Mouse (Mus musculus) MEL (cell line): ENCODE data around the gene Ociad2. TPM values are rescaled to one million over a fixed set of nuclear protein-coding genes. Genes with fewer than 3 reads are reported as not detected.

Experiments
- DNase-seq: peaks from one replicate; pipeline ENCODE4 v3.0.0; 2011; ENCODE audit warnings: low read depth, low spot score
- H3K27ac ChIP-seq: 2 replicates; pipeline ENCODE4 v1.5.1; 2012; ENCODE audit warnings: low read depth, mild to moderate bottlenecking, control low read depth, low read length, moderate library complexity; ENCODE audit not compliant: control insufficient read depth
- H3K27me3 ChIP-seq, 2 experiments: fragments of 150-350 bp in 1 of 2; sonication (generic) in 1 of 2; 2 replicates each; pipeline ENCODE4 v1.6.1; 2012; ENCODE audit warnings: low read length in 2 of 2, mild to moderate bottlenecking in 2 of 2, improper control_type of control experiment in 1 of 2, moderate library complexity in 1 of 2; ENCODE audit not compliant: insufficient read depth in 2 of 2, control insufficient read depth in 1 of 2
- H3K36me3 ChIP-seq, 2 experiments: 2 replicates each; pipeline ENCODE4 v1.6.1; 2012 to 2014; ENCODE audit warnings: low read length in 2 of 2, improper control_type of control experiment in 1 of 2, inconsistent platforms in 1 of 2, mild to moderate bottlenecking in 1 of 2; ENCODE audit not compliant: insufficient read depth in 2 of 2, control insufficient read depth in 1 of 2
- H3K4me1 ChIP-seq, 2 experiments: fragments of 150-350 bp in 1 of 2; sonication (generic) in 1 of 2; 2 replicates each; pipeline ENCODE4 v1.6.1; 2012; ENCODE audit warnings: low read length in 2 of 2, improper control_type of control experiment in 1 of 2, mild to moderate bottlenecking in 1 of 2; ENCODE audit not compliant: insufficient read depth in 2 of 2, control insufficient read depth in 1 of 2
- H3K4me3 ChIP-seq, 2 experiments: fragments of 150-350 bp in 1 of 2; sonication (generic) in 1 of 2; 2 replicates each; pipeline ENCODE4 v1.5.1; 2012; ENCODE audit warnings: low read depth in 2 of 2, low read length in 2 of 2, mild to moderate bottlenecking in 2 of 2, moderate library complexity in 2 of 2, control low read depth in 1 of 2, improper control_type of control experiment in 1 of 2; ENCODE audit not compliant: control insufficient read depth in 1 of 2, insufficient read depth in 1 of 2
- H3K79me2 ChIP-seq: 2 replicates; pipeline ENCODE4 v1.6.1; 2012; ENCODE audit warnings: mild to moderate bottlenecking, low read length, moderate library complexity; ENCODE audit not compliant: control insufficient read depth, poor library complexity, insufficient read depth
- H3K9ac ChIP-seq: 2 replicates; pipeline ENCODE4 v1.6.1; 2012; ENCODE audit warnings: low read depth, mild to moderate bottlenecking, control low read depth, low read length, moderate library complexity; ENCODE audit not compliant: control insufficient read depth, poor library complexity, severe bottlenecking
- H3K9me3 ChIP-seq: fragments of 150-350 bp; sonication (generic); replicated peaks from 2 replicates; pipeline ENCODE4 v1.6.1; 2012; ENCODE audit warnings: mild to moderate bottlenecking, low read length, improper control_type of control experiment, moderate library complexity; ENCODE audit not compliant: insufficient read depth
- CHD1 ChIP-seq: IDR thresholded peaks from 2 replicates; pipeline ENCODE4 v1.6.1; 2012; ENCODE audit warnings: low read depth, mild to moderate bottlenecking, inconsistent platforms, low read length, improper control_type of control experiment
- CTCF ChIP-seq, 3 experiments: IDR thresholded peaks in 2 of 3; conservative IDR thresholded peaks in 1 of 3; 2 replicates each; pipeline ENCODE4 v1.5.1; 2011 to 2012; ENCODE audit warnings: low read length in 3 of 3, low read depth in 2 of 3, mild to moderate bottlenecking in 2 of 3, improper control_type of control experiment in 1 of 3, inconsistent platforms in 1 of 3, mixed read lengths in 1 of 3, moderate library complexity in 1 of 3; ENCODE audit not compliant: control insufficient read depth in 1 of 3, insufficient read depth in 1 of 3, poor library complexity in 1 of 3, severe bottlenecking in 1 of 3
- E2F4 ChIP-seq: IDR thresholded peaks from 2 replicates; pipeline ENCODE4 v1.6.1; 2011; ENCODE audit warnings: low read depth, low read length, improper control_type of control experiment, borderline replicate concordance
- HCFC1 ChIP-seq: IDR thresholded peaks from 2 replicates; pipeline ENCODE4 v1.6.1; 2012; ENCODE audit warnings: low read depth, mild to moderate bottlenecking, inconsistent platforms, low read length, improper control_type of control experiment, moderate library complexity
- JUND ChIP-seq: IDR thresholded peaks from 2 replicates; pipeline ENCODE4 v1.6.1; 2011; ENCODE audit warnings: low read depth, mild to moderate bottlenecking, improper control_type of control experiment, low read length
- MAX ChIP-seq: IDR thresholded peaks from 2 replicates; pipeline ENCODE4 v1.6.1; 2011; ENCODE audit warnings: low read length, improper control_type of control experiment
- MAZ ChIP-seq: IDR thresholded peaks from 2 replicates; pipeline ENCODE4 v1.6.1; 2012; ENCODE audit warnings: low read depth, mild to moderate bottlenecking, inconsistent platforms, low read length, improper control_type of control experiment
- NELFE ChIP-seq: IDR thresholded peaks from 2 replicates; pipeline ENCODE4 v1.6.1; 2011; ENCODE audit warnings: low read depth, low read length, improper control_type of control experiment
- POLR2A ChIP-seq, 2 experiments: IDR thresholded peaks; 2 replicates each; pipeline ENCODE4 v1.6.1; 2011 to 2012; ENCODE audit warnings: low read length in 2 of 2, mild to moderate bottlenecking in 2 of 2, control low read depth in 1 of 2, improper control_type of control experiment in 1 of 2, low read depth in 1 of 2, moderate library complexity in 1 of 2; ENCODE audit not compliant: control insufficient read depth in 1 of 2, insufficient read depth in 1 of 2, poor library complexity in 1 of 2
- POLR2AphosphoS5 ChIP-seq: IDR thresholded peaks from 2 replicates; pipeline ENCODE4 v1.6.1; 2012; ENCODE audit warnings: low read depth, borderline replicate concordance, mild to moderate bottlenecking, inconsistent platforms, low read length, moderate library complexity, mixed read lengths
- RAD21 ChIP-seq: IDR thresholded peaks from 2 replicates; pipeline ENCODE4 v1.6.1; 2011; ENCODE audit warnings: mild to moderate bottlenecking, low read depth, low read length, improper control_type of control experiment
- SIN3A ChIP-seq: IDR thresholded peaks from 2 replicates; pipeline ENCODE4 v1.6.1; 2012; ENCODE audit warnings: low read length, improper control_type of control experiment, inconsistent platforms
- SMC3 ChIP-seq: IDR thresholded peaks from 2 replicates; pipeline ENCODE4 v1.6.1; 2011; ENCODE audit warnings: low read depth, low read length, improper control_type of control experiment
- TAL1 ChIP-seq: IDR thresholded peaks from 2 replicates; pipeline ENCODE4 v1.6.1; 2012; ENCODE audit warnings: mild to moderate bottlenecking, inconsistent platforms, low read length, moderate library complexity, mixed read lengths
- TBP ChIP-seq: IDR thresholded peaks from 2 replicates; pipeline ENCODE4 v1.8.0; 2011; ENCODE audit warnings: low read depth, low read length, improper control_type of control experiment
- TCF12 ChIP-seq: IDR thresholded peaks from 2 replicates; pipeline ENCODE4 v1.6.1; 2014; ENCODE audit warnings: low read depth, mild to moderate bottlenecking, inconsistent platforms, low read length, improper control_type of control experiment, moderate library complexity
- USF1 ChIP-seq: IDR thresholded peaks from 2 replicates; pipeline ENCODE4 v1.6.1; 2014; ENCODE audit warnings: low read depth, mild to moderate bottlenecking, inconsistent platforms, low read length, improper control_type of control experiment, moderate library complexity
- ZC3H11A ChIP-seq: IDR thresholded peaks from 2 replicates; pipeline ENCODE4 v1.6.1; 2012; ENCODE audit warnings: low read depth, mild to moderate bottlenecking, inconsistent platforms, low read length, improper control_type of control experiment
- polyA plus RNA-seq, 2 experiments: library from polyadenylated mRNA; stranded (reverse) in 1 of 2; unstranded in 1 of 2; fragments of >175 nt in 1 of 2; fragments of >200 nt in 1 of 2; gene quantifications; 2 replicates each; pipeline versions ENCODE4 v1.2.1 to v1.2.4; 2012; ENCODE audit warnings: low replicate concordance in 2 of 2, low read depth in 1 of 2; ENCODE audit not compliant: insufficient read length in 2 of 2, insufficient read depth in 1 of 2, missing spikeins in 1 of 2
- total RNA-seq: library from RNA; depleted of rRNA; stranded (reverse); fragments of 300-350 nt; gene quantifications from 2 replicates; pipeline ENCODE4 v1.2.3, GENCODE M21; 2012

The Ociad2 gene
- total and polyA plus RNA-seq, 3 experiments, result 3.9 to 11.0 TPM; not detected in 1

DNA sequence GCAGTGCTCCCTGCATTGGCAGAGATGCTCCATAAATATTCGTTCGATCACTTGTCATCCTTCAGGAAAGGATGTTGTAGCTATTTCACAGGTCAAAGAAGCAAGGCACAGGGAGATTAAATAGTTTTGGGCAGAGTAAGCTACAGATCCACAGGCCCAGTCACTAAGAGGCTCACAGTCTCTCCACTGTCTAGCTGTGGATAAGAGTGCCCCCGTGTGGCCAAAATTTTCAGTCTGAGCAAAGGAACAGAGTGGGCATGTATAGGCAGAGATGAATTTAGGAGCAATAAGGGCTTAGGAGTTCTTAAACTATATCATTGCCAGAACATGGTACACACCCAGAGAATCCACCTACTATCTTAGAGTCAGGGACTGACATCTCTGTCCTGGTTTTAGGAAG lies 39.1 kb upstream of the Ociad2 start:
- 0 out of 4 replicates have a peak, but pooled peaks cover 0 to 1% of the 10 kb centered on the region in 2 experiments for H3K27me3 ChIP-seq
- H3K9ac ChIP-seq, result no peak overlapping the region
- H3K4me1 ChIP-seq, result no peaks in the 10 kb centered on the region
- no peak overlapping the region for H3K27ac ChIP-seq
- no peaks in the 10 kb centered on the region for H3K79me2 ChIP-seq
- DNase-seq, result peak; percentile 83
- TF ChIP-seq ZC3H11A (peak; percentile 94), MAX (no peak), CTCF (IDR thresholded peaks at IDR 0.05 in 2 of 3, conservative IDR thresholded peaks at IDR 0.05 in 1 of 3; ENCODE audit: control insufficient read depth in 1 of 3, insufficient read depth in 1 of 3, low read depth in 2 of 3, low read length in 3 of 3, poor library complexity in 1 of 3, severe bottlenecking in 1 of 3) (peak; percentile 81 to 94 (median 84)), TCF12 (no peak), POLR2A (IDR thresholded peaks at IDR 0.05; ENCODE audit: control insufficient read depth in 1 of 2, insufficient read depth in 1 of 2, low read depth in 1 of 2, low read length in 2 of 2, poor library complexity in 1 of 2) (no peak), E2F4 (no peak), POLR2AphosphoS5 (no peak), MAZ (no peak), RAD21 (peak; percentile 97), USF1 (no peak), TBP (no peak), SMC3 (peak; percentile 95)
- no peak overlapping the region for H3K4me3 ChIP-seq
- H3K36me3 ChIP-seq, result no peaks in the 10 kb centered on the region; a peak in 1 of 4 replicates
- no peaks in the 10 kb centered on the region for H3K9me3 ChIP-seq

DNA sequence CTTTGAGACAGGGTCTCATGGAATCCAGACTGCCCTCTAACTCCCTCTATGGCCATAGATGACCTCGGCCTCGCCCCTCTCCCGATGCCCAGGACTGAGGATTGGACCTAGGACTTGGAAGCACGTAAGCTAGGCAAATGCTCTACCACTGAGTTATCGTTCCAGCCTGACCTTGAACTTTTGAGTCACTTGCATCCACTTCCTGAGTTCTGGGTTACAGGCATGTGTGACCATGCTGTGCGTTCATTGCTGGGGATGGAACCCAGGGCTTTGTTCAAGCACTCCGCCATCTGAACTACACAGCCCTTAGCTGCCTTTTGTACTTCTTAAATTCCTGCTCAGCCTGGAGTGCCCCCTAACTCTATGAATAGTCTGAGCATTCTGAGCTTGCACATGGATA lies 35.7 kb upstream of the Ociad2 start:
- H3K4me3 ChIP-seq, result no peak overlapping the region
- no peaks in the 10 kb centered on the region for H3K9me3 ChIP-seq
- H3K27me3 ChIP-seq, result 0 out of 4 replicates have a peak, but pooled peaks cover 0 to 1% of the 10 kb centered on the region in 2 experiments
- no peaks in the 10 kb centered on the region for H3K79me2 ChIP-seq
- peaks cover 0 to 3% of the 10 kb centered on the region in 2 experiments; a peak in 1 of 4 replicates for H3K36me3 ChIP-seq
- H3K4me1 ChIP-seq, result peaks cover 3 to 8% of the 10 kb centered on the region in 2 experiments; a peak in 3 of 4 replicates
- H3K27ac ChIP-seq, result no peak overlapping the region
- TF ChIP-seq SIN3A (no peak), TCF12 (no peak), JUND (no peak), USF1 (no peak), HCFC1 (no peak), CHD1 (no peak), TAL1 (no peak), NELFE (no peak)
- DNase-seq, result no peak
- H3K9ac ChIP-seq, result no peak overlapping the region
